Mouse (Mus musculus) small intestine, adult 2 months (tissue): ENCODE results near the gene Rpl14. TPM values are rescaled to one million over a fixed set of nuclear protein-coding genes. Genes with fewer than 3 reads are reported as not detected.

Experiments
- H3K27ac ChIP-seq: fragments of 200-500 bp; 2 replicates; pipeline ENCODE4 v1.5.1; 2012; ENCODE audit warnings: low read depth, low read length, control low read depth, inconsistent platforms; ENCODE audit not compliant: insufficient read depth
- H3K27me3 ChIP-seq: fragments of 200-500 bp; 2 replicates; pipeline ENCODE4 v1.6.1; 2012; ENCODE audit warnings: mild to moderate bottlenecking, moderate library complexity, low read length, inconsistent platforms; ENCODE audit not compliant: control insufficient read depth, insufficient read depth
- H3K36me3 ChIP-seq: fragments of 200-500 bp; 2 replicates; pipeline ENCODE4 v1.6.1; 2012; ENCODE audit warnings: mild to moderate bottlenecking, low read length, control low read depth, inconsistent platforms; ENCODE audit not compliant: control insufficient read depth, insufficient read depth
- H3K4me1 ChIP-seq: fragments of 200-500 bp; 2 replicates; pipeline ENCODE4 v1.6.1; 2012; ENCODE audit warnings: low read length, inconsistent platforms, mixed read lengths; ENCODE audit not compliant: control insufficient read depth, insufficient read depth, insufficient read length
- H3K4me3 ChIP-seq: fragments of 200-500 bp; 2 replicates; pipeline ENCODE4 v1.5.1; 2012; ENCODE audit warnings: low read depth, mild to moderate bottlenecking, control low read depth, inconsistent platforms, low read length, moderate library complexity
- CTCF ChIP-seq: fragments of 200-500 bp; IDR thresholded peaks from 2 replicates; pipeline ENCODE4 v1.5.1; 2012; ENCODE audit warnings: low read depth, mild to moderate bottlenecking, control low read depth, inconsistent platforms, low read length, moderate library complexity, mixed read lengths; ENCODE audit not compliant: insufficient replicate concordance, insufficient read length; ENCODE audit errors: extremely low read depth
- POLR2A ChIP-seq: fragments of 200-500 bp; IDR thresholded peaks from 2 replicates; pipeline ENCODE4 v1.6.1; 2012; ENCODE audit warnings: low read depth, mild to moderate bottlenecking, control low read depth, inconsistent platforms, low read length, moderate library complexity
- WGBS: fragments of 180-500 bp; shearing (Covaris S2); methylation state at CpG from one replicate; pipeline ENCODE4 v1.1.7; 2018; 5-methylcytosine and 5-hydroxymethylcytosine counted together
- polyA plus RNA-seq: library from polyadenylated mRNA; depleted of rRNA; stranded (reverse); fragments of >200 nt; gene quantifications from 2 replicates; pipeline ENCODE4 v1.2.3, GENCODE M21; 2012; rRNA removed

Gene Rpl14
- polyA plus RNA-seq, 1 experiment: 246 TPM

DNA sequence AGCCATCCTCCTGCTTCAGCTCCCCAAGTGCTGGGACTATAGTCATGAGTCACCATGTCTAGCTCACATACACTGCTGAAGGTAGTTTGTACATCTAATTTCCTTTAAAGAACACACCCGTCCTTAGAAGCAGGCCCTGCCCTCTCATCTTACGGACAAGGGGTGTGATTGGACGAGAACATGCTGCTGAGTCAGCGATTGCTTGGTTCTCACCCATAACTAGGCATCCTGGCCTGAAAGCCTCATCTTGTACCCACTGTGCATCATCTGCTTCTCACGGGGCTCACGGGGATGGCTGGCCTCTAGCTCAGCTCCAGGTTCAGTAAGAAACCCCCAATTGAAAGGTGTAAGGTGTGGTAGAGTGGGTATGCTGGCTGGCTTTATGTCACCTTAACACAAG, 42.8 kb downstream of the Rpl14 start:
- Histone ChIP-seq H3K27me3 (no peaks in the 10 kb centered on the region), H3K4me3 (no peak overlapping the region), H3K27ac (no peak overlapping the region), H3K4me1 (no peaks in the 10 kb centered on the region), H3K36me3 (no peaks in the 10 kb centered on the region)
- whole genome bisulfite sequencing: 77% methylated on average over 6 of the region's 6 CpGs
- TF ChIP-seq POLR2A (no peak), CTCF (no peak)

DNA sequence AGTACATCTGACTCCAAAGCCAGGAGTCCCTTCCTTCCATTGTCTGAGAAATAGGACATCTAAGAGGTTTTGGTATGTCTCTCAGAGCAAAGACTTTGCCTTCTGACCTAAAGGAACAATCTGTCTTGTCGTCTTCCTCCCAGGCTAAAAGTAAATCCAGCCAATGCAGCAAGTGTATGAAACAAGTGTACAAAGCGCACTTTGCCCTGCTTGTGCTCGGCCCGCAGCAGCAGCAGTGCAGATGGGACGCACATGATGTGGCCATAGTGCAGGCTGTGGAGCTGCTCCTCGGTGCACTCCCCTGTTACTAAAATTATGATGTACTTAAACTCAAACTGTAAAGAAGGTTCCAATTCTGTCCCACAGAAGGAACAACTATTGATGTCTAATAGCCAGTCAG, 46.9 kb downstream of the Rpl14 start:
- H3K36me3 ChIP-seq: no peaks in the 10 kb centered on the region
- H3K27ac ChIP-seq: no peak overlapping the region
- TF ChIP-seq CTCF (no peak), POLR2A (no peak)
- no peaks in the 10 kb centered on the region for H3K27me3 ChIP-seq
- no peaks in the 10 kb centered on the region for H3K4me1 ChIP-seq
- WGBS: 70% methylated on average over 6 of the region's 6 CpGs
- no peak overlapping the region for H3K4me3 ChIP-seq

- Histone ChIP-seq H3K4me3 (no peak overlapping the region), H3K4me1 (no peaks in the 10 kb centered on the region), H3K27ac (no peak overlapping the region), H3K27me3 (no peaks in the 10 kb centered on the region), H3K36me3 (no peaks in the 10 kb centered on the region)
- TF ChIP-seq POLR2A: no peak
- TF ChIP-seq CTCF: no peak
- WGBS: 44% methylated on average over 10 of the region's 10 CpGs
Measured at GRCm38 (mm10) chr9:120619347-120619708, 48.1 kb downstream of the Rpl14 start.

DNA sequence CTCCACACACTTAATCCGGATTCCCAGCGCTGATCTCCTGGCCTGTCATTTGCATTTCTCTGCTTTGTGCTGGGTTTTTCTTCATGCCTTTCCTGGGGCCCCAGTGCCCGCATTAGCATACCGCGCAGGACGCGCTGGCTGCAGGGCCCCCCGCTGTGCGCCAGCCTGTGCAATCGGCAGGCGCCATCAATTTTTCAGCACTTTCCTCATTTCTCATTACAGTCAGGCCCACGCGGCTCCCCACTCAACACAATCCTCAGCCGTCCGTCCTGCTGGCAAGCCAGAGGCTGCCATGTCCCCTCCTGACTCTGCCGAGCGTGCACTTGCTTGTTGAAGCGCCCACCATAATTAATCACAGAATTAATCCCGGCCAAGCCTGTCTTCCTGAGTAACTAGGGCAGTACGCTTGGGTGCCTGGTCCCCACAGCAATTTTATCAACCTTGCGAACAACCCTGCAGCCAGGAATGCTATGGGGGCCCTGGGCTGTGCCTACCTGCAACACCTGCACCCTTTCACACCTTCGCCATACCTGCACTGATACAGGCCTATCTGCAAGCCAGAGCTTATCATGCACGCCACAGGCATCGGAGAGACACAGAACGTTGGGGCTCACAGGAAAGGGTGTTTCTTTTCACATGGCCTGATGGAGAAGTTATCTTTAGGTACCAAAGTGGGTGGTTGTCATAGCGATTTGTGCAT, 48.6 kb downstream of the Rpl14 start:
- TF ChIP-seq CTCF: no peak
- no peak for TF ChIP-seq POLR2A
- H3K36me3 ChIP-seq: no peaks in the 10 kb centered on the region
- 29% methylated on average over 26 of the region's 26 CpGs for WGBS

DNA sequence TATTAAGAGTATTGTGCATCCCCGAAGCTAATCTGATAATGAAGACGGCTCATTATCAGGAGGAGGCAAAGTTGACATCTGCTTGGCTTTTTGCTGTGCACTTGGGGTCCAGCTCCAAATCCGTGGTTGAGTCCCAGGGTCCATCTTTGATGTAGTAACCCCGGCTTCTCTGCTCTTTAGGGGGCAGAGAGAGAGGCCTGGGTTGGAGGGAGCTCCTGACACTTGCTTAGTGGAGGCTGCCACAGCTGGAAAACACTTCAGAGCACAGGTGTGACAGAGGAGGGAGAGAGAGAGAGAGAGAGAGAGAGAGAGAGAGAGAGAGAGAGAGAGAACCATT, 49.1 kb downstream of the Rpl14 start:
- TF ChIP-seq CTCF: no peak
- TF ChIP-seq POLR2A: no peak

More for the DNA sequence above, 48.6 kb downstream of the Rpl14 start:
- H3K27me3 ChIP-seq: no peaks in the 10 kb centered on the region
- no peak overlapping the region for H3K4me3 ChIP-seq
- no peak overlapping the region for H3K27ac ChIP-seq
- no peaks in the 10 kb centered on the region for H3K4me1 ChIP-seq

More for the DNA sequence above, 49.1 kb downstream of the Rpl14 start:
- Histone ChIP-seq H3K36me3 (no peaks in the 10 kb centered on the region), H3K4me3 (no peak overlapping the region), H3K4me1 (no peaks in the 10 kb centered on the region), H3K27me3 (no peaks in the 10 kb centered on the region), H3K27ac (no peak overlapping the region)
- WGBS: 59% methylated on average over 4 of the region's 4 CpGs

Other genes starting within 250 kb of the Rpl14 start
- gene Eif1b, start 79.2 kb upstream of the Rpl14 start, polyA plus RNA-seq: 17.3 and 24.1 TPM in 2 replicates
- 1.2 and 1.6 TPM in 2 replicates for gene Entpd3, start 31.6 kb upstream of the Rpl14 start, polyA plus RNA-seq